Mouse (Mus musculus) layer of hippocampus, adult 9-11 months (tissue): Measurements from ENCODE around the gene Nacc2.

Experiments used
- DNase-seq: peaks from one replicate; pipeline ENCODE4 v3.0.0; 2022

Nacc2 gene

DNA sequence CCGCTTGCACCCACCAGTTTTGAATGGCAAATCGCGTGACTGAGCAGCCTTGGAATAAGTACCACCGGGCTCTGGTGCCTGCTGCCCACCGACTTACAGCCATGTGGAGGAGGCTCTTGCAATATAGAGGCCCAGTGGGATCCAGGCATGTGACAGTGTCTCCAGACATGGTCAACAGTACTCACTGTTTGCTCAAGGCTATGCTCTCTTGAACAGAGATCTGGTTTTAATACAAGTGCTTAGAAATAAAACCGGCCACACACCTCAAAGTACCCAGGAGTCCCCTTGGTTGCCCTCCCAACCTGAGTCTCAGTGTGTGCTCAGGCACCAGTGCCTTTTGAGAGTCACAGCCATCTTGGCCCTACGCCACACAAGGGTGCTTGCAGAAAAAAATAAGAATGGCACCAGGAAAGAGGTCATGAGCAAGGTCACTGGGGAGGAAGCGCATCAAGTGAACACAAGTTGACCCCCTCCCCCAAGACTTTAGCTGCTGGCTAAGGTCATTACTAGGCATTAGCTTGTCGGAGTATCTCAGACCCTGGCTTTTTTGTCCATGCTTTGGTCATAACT, at the start of gene Nacc2:
Gene Nacc2, minus strand, starts transcription at position 142 of the 570 bp plus-strand sequence.
- no peak for DNase-seq

GRCm38 (mm10) chr2:26172166-26172565, 49.1 kb upstream of the Nacc2 start:
- DNase-seq = no peak

GRCm38 (mm10) chr2:26170376-26170775, 47.4 kb upstream of the Nacc2 start:
- DNase-seq = no peak

- no peak for DNase-seq
Measured at GRCm38 (mm10) chr2:26168843-26169579, 46.0 kb upstream of the Nacc2 start.

- DNase-seq = no peak
Measured at GRCm38 (mm10) chr2:26166890-26167289, 43.9 kb upstream of the Nacc2 start.

DNA sequence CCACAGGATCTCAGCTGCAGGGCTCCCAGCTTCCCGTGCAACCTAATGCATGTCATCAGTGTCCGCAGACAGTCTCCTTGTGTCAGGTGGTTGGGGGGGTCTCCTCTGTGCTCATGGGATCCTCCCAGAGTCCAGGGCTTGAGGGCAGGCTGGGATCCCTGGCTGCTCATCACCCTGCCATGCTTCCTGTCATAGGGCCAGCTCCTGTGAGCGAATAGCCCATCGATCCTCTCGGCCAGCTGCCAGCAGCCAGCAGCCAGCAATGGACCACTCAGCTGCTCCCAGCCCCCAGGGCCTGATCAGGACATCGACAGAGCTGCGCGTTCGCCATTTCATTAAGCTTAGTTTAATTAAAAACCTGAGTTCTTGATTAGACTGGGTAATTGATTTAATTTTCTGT, 35.0 kb upstream of the Nacc2 start:
- DNase-seq = no peak

GRCm38 (mm10) chr2:26156191-26156977, 33.4 kb upstream of the Nacc2 start:
- DNase-seq = peak; percentile 40

DNA sequence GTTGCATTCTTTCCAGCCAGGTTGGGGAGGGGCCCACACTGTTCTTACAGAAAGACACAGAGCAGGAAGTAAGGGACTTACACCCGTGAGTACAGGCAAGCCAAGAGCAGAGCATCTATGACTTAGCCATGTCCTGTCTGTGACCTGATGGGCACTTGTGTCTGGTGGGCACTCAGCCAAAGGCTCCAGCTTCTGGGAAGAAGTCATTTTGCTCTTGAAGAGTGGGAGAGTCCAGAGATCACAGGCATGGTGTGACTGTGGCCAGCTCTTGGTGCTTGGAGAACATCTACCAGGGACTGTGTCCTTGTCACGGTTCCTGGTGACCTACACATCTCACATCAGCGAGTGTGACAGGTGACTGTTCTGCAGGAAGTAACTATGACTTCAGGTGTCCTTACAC, 32.7 kb upstream of the Nacc2 start:
- no peak for DNase-seq

DNA sequence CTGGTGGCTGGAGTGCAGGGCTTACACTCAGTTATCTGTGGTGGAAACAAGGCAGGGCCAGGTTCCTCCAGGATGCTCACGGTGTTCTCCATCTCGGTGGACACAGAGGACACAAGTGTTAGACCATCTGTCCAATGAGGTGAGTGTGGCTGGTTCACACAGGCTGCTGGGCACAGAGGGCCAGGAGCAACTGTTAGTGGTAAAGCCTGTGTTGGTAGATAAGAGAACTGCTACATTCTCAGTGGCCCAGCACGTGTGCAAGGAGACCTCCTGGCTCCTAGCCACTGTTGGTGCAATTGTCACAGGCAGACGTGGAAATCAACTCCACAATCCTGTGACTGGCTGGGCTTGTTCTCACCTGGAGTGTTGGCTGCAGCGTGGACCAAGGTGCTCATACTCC, 31.6 kb upstream of the Nacc2 start:
- no peak for DNase-seq

DNA sequence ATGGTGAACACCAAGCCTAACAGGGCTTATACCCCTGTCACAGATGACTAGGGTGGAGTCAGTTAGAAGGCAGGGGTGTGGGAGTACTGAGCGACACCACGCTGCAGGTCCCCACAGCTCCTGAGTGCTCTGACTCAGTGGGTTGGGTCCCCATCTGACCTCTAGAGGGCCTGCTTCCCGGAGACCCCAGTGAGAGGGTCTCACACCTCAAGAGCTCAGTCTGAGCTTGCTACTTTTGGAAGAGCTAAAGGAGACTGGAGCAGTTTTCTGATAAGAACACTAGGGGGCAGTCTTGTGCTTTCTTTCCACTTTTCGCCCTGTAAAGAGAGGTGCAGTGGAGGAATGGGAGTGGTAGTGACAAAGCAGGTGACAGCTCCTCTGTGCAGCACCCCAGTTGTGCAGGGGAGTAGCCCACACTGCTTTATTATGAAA, 30.9 kb upstream of the Nacc2 start:
- no peak for DNase-seq

- no peak for DNase-seq
Measured at GRCm38 (mm10) chr2:26153295-26153694, 30.3 kb upstream of the Nacc2 start.

GRCm38 (mm10) chr2:26147706-26148370, 24.8 kb upstream of the Nacc2 start:
- no peak for DNase-seq

GRCm38 (mm10) chr2:26146337-26147042, 23.5 kb upstream of the Nacc2 start:
- DNase-seq = no peak

- no peak for DNase-seq
Measured at GRCm38 (mm10) chr2:26145113-26145512, 22.1 kb upstream of the Nacc2 start.

- DNase-seq = no peak
Measured at GRCm38 (mm10) chr2:26144331-26144730, 21.3 kb upstream of the Nacc2 start.

GRCm38 (mm10) chr2:26143556-26143955, 20.5 kb upstream of the Nacc2 start:
- DNase-seq = no peak

- no peak for DNase-seq
Measured at GRCm38 (mm10) chr2:26142986-26143385, 20.0 kb upstream of the Nacc2 start.

DNA sequence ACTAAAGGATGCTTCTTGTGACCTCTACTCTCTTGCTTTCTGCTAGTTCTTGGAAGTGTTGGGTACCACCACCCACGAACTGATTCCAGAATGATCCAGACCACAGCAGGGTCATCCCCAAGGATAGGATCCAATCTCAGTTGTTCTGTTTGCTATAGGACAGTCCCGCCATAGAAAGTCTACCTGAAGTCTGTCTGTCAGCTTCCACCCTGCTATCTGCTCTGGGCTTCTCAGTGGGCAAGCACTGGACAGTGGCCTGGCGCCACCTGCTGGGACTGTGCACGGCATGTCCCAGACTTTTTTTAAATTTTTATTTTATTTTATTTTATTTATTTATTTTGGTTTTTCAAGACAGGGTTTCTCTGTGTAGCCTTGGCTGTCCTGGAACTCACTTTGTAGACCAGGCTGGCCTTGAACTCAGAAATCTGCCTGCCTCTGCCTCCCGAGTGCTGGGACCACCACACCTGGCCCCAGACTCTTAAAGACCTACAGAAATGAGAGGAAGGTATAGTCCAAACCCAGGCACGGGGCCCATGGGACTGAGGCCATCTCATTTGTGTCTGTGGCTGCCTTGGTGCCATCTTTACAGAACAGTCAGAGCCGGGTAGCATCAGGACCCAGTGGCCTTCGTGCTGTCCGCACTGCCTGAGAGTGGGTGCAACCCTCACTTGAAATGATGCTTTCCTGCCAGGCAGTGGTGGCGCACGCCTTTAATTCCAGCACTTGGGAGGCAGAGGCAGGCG, 19.0 kb upstream of the Nacc2 start:
- peak; percentile 59 for DNase-seq

DNA sequence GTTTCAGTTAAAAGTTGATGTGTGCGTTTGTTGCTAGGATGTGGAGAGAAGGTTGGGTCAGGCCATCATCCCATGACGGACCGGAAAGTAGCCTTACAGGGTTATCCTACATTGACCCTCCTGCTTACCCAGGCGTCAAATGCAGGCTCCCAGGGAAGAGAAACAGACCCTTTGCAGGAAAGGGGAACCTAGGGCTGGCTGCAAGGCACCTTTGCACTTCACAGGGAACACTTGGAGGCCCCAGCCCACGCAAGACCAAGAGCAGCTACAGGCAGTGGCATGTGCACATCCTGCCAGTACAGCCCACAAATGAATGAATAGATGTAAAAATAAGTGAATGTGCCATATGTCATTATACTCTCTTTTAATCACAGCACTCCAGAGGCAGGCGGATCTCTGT, 17.9 kb upstream of the Nacc2 start:
- peak; percentile 56 for DNase-seq

- peak; percentile 99 for DNase-seq
Measured at GRCm38 (mm10) chr2:26140292-26140819, 17.3 kb upstream of the Nacc2 start.

DNA sequence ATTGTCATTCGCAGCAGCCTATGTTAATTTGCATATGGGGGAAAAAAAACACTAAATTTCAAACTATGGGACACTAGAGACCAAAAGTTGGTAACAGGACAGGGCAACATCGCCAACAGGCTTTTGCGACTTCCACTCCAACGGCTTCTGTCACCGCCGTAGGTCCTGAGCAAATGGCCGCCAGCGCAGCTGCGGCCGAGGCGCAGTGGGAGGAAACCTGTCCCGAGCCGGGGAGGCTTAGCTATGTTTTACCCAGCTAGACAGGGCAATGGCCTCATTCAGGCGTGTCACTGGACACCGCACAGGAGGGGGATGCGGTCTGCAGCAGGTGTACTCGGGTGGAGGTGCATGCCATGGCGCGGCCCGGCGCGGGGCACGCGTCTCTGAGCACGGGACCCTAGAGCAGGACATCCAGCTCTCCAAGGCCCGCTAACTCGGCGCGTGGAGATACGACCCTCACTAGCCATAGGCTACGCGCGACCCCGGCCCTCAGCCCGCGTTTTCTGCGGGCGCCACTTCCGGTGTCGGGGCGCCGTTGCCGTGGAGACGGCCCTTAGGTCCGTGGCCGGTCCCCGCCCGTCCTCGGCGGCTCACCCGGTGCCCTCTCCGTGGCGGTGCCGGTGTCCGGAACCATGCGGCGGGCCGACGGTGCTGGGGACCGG, 16.7 kb upstream of the Nacc2 start:
- DNase-seq = no peak
